ENCODE assay signal across 35 mouse cellular contexts in genomic region chr8:13047652-13048051, GRCm38 (mm10). TPM values are rescaled to one million over a fixed set of nuclear protein-coding genes. Genes with fewer than 3 reads are reported as not detected.
"Had no signal": no experiment of that assay in that cellular context is flagged by ENCODE, and none has a peak within 500 bp of the region (broad histone marks: within the 10 kb centered on the region; RNA-seq: fewer than 3 reads in every experiment).

No protein-coding gene starts in this region.

- H3K4me1 ChIP-seq: heart, embryonic 13.5 days; heart, embryonic 15.5 days; hindbrain, embryonic 10.5 days; hindbrain, embryonic 13.5 days; hindbrain, embryonic 15.5 days; intestine, embryonic 15.5 days; limb, embryonic 12.5 days; liver, embryonic 15.5 days had no signal

- H3K4me2 ChIP-seq: heart, embryonic 11.5 days; heart, embryonic 13.5 days; heart, embryonic 15.5 days; hindbrain, embryonic 13.5 days; hindbrain, embryonic 15.5 days; intestine, embryonic 15.5 days; limb, embryonic 12.5 days; liver, embryonic 11.5 days; liver, embryonic 13.5 days; liver, embryonic 15.5 days had no signal

- H3K9me3 ChIP-seq: heart, embryonic 13.5 days; heart, embryonic 15.5 days; hindbrain, embryonic 10.5 days; hindbrain, embryonic 13.5 days; hindbrain, embryonic 15.5 days; intestine, embryonic 15.5 days; limb, embryonic 10.5 days; limb, embryonic 12.5 days; liver, embryonic 13.5 days; liver, embryonic 15.5 days had no signal

- ATAC-seq: inflammation-experienced regulatory T-cells, adult 6 months; intestine, embryonic 15.5 days; intestine, postnatal 0 days had no signal

- H3K4me3 ChIP-seq: heart, adult 2 months; heart, embryonic 13.5 days; heart, embryonic 15.5 days; hindbrain, embryonic 10.5 days; hindbrain, embryonic 13.5 days; hindbrain, embryonic 15.5 days; intestine, embryonic 15.5 days; layer of hippocampus, adult 2 months; left cerebral cortex, adult 2 months; limb, embryonic 10.5 days; limb, embryonic 12.5 days; liver, embryonic 13.5 days; liver, embryonic 15.5 days had no signal

- DNase-seq: gastrocnemius, postnatal 14 days; gastrocnemius, postnatal 36 days; heart, adult 11 months; heart, adult 2 months; heart, postnatal 14 days; heart, postnatal 36 days; kidney, adult 18-20 months; kidney, adult 8-10 months; kidney, postnatal 10 days; kidney, postnatal 25 days; kidney, postnatal 4 days; liver; liver, embryonic 13.5 days had no signal

- H3K36me3 ChIP-seq: heart, embryonic 13.5 days; heart, embryonic 15.5 days; hindbrain, embryonic 10.5 days; hindbrain, embryonic 13.5 days; hindbrain, embryonic 15.5 days; intestine, embryonic 15.5 days; limb, embryonic 10.5 days; limb, embryonic 12.5 days had no signal

- H3K27ac ChIP-seq: heart, adult 2 months; heart, embryonic 13.5 days; heart, embryonic 15.5 days; hindbrain, embryonic 10.5 days; hindbrain, embryonic 13.5 days; hindbrain, embryonic 15.5 days; intestine, embryonic 15.5 days; layer of hippocampus, adult 2 months; left cerebral cortex, adult 2 months; limb, embryonic 10.5 days; limb, embryonic 12.5 days; liver, embryonic 13.5 days; liver, embryonic 15.5 days had no signal

- H3K9ac ChIP-seq: heart, embryonic 13.5 days; heart, embryonic 15.5 days; hindbrain, embryonic 13.5 days; hindbrain, embryonic 15.5 days; intestine, embryonic 15.5 days; limb, embryonic 12.5 days; liver, embryonic 13.5 days; liver, embryonic 15.5 days had no signal

- H3K27me3 ChIP-seq: heart, embryonic 13.5 days; heart, embryonic 15.5 days; hindbrain, embryonic 15.5 days; intestine, embryonic 15.5 days; limb, embryonic 12.5 days; liver, embryonic 13.5 days; liver, embryonic 15.5 days had no signal

RNA-seq across cellular contexts. Expression of gene F10, which starts 10.5 kb away (rescaled TPM):
- total RNA-seq: gastrocnemius, adult 8-10 months; gastrocnemius, postnatal 14 days; gastrocnemius, postnatal 36 days; layer of hippocampus, adult 2 months; layer of hippocampus, postnatal 10 days; layer of hippocampus, postnatal 25 days; left cerebral cortex, postnatal 14 days had no signal
- polyA plus RNA-seq: inflammation-experienced regulatory T-cells, adult 6 months had no signal

RNA-seq across cellular contexts. Expression of gene Proz, which starts 13.1 kb away (rescaled TPM):
- total RNA-seq: gastrocnemius, adult 18-20 months; gastrocnemius, postnatal 14 days; gastrocnemius, postnatal 36 days; heart, adult 2 months; heart, postnatal 14 days; heart, postnatal 36 days; layer of hippocampus, adult 2 months; layer of hippocampus, postnatal 10 days; layer of hippocampus, postnatal 25 days; left cerebral cortex, adult 2 months; left cerebral cortex, postnatal 14 days had no signal
- polyA plus RNA-seq: heart, adult 2 months had no signal

RNA-seq across cellular contexts. Expression of gene F7, which starts 21.8 kb away (rescaled TPM):
- total RNA-seq: gastrocnemius, adult 8-10 months; gastrocnemius, postnatal 14 days; gastrocnemius, postnatal 36 days; layer of hippocampus, postnatal 25 days had no signal
- polyA plus RNA-seq: heart, embryonic 11.5 days; heart, embryonic 13.5 days; heart, postnatal 0 days; hindbrain, embryonic 13.5 days; inflammation-experienced regulatory T-cells, adult 6 months; kidney, embryonic 14.5 days; limb, embryonic 10.5 days; limb, embryonic 12.5 days had no signal
